Mouse (Mus musculus): ENCODE data around the gene Fbxo47. TPM values are rescaled to one million over a fixed set of nuclear protein-coding genes. Genes with fewer than 3 reads are reported as not detected.

Gene Fbxo47
- total RNA-seq (2022), result 1 to 10 TPM; 1.9 to 4.6 (median 2.4) TPM

DNA sequence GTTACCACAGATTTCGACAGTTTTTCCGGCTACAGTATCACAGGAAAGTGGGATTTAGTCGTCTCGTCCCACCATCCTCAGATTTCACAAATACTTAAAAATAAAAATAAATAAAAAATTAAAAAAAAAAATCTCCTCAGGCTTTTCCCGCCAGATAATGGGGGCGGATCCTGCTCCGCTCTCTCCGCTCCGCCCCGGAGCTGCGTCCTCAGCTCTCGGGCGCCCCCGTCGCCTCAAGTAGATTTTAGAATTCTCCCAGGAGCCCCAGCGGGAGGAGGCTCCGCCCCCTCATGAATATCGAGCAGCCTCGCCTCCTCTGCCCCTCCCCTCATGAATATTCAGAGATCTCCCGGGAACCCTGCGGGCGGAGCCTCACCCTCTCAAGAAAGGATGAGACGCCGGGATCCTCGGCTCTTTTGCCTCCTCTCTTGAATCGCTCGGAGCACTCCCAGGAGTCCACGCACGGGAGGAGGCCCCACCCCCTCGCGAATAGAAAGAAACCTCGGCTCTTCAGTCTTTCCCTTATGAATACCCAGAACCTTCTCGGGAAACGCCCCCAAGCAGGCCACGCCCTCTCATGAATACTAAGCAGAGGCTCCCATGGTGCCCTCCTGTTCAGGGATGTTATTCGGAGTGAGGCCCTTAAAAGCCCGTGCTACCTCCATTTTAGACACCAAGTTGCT lies at the start of gene Fbxo47:
TSS of gene Fbxo47 (minus strand) at position 237 of the 683 bp plus-strand sequence.
- peak; percentile 96 for DNase-seq (ENCODE audit: low spot score in 2 of 2)

DNA sequence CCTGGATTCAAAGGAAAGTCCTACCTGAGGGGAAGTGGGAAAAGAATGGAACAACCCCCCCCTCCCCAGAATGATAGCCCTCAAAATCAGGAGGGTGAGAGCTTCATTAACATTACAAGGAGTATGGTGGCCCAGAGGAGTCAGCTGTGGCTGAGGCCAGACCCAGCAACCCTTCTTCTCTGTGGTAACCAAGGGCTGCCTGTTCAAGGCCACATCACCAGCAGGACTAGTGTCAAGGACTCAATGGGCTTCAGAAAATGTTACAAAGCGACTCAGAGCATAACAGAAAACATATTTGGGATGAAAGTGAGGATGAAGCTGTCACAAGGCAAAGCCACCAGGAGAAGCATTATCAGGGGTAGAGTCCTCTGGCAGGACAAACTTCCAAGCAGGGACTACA lies 49.6 kb upstream of the Fbxo47 start:
- no peak for DNase-seq (ENCODE audit: low spot score in 2 of 2)

DNA sequence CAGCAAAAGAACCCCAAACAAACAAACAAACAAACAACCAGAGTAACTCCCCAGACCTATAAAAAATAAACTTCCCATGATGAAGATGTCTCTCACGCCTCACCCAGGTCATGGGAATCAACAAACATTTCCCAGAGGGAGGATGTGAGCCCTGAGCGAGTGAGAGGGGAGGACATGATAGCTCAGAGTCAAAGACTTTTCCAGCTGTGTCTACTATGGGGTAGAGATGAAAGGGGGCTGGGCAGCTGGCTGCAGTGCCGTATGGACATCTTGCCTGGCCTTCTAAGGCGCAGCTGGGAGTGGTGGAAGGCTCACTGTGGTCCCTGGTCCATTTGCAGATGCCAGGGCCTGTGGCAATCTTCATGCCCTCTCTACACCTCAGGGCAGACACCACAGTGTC lies 45.0 kb upstream of the Fbxo47 start:
- no peak for DNase-seq (ENCODE audit: low spot score in 2 of 2)

DNA sequence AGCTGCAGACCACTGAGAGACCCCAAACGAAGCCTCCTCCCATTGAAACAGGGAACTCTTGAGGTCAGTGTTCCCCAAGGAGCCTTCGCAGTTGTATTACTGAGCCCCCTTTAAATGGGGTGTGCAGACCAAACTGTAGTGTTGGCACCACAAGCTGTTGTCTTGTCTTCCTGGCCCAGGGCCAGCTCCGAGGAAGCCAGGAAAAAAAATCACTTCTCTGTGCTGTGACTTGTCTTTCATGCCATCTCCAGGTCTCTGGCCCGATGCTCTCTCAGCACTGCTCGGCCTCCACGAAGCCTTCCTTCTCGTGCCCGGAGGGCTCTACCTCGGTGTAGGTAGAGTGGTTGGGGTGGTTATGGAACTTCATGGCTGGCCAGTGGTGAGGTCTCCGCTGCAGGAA lies 40.3 kb upstream of the Fbxo47 start:
- no peak for DNase-seq (ENCODE audit: low spot score in 2 of 2)

DNA sequence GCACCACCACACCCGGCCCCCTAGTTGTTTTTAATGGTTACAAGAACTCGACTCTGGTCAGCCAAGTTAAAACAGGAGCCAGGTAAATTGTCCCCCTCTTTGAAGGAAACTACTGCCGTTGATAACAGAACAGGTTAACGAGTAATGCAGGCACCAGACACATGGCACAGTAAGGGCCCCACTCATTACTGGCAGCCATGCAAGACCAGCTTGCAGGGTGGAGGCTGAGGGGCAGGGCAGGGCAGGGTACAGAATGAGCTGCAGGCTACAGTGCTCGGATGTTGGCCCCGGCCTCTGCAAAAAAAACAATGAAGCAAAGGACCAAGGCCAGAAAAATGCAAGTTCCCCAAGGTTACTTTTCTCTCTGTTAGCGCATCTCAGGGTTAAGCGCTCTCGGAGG lies 39.7 kb upstream of the Fbxo47 start:
- no peak for DNase-seq (ENCODE audit: low spot score in 2 of 2)

DNA sequence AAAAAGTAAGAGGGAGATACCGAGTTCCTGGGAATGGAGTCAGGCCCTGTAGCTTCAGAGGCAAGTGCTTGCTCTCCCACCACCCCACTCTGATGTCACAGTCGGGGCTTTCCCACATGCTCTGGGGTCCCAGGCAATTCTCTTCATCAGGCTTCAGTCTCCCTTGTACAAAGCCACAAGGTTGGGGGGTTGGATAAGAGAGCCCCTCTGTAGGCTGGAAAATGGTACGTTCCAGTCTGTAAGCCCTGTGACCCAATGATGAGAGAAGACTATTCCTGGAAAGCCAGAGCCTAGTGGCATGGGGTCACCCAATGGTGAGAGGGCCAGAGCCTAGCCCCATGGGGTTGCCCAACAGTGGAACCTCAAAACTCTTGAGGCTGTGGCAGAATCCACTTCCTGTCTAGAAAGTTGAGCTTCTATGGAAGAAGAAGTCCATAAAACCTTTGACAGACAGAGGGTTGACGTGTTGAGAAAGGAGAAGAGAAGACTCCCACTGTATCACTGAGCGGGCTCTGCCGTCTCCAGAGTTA lies 32.1 kb upstream of the Fbxo47 start:
- no peak for DNase-seq (ENCODE audit: low spot score in 2 of 2)

DNA sequence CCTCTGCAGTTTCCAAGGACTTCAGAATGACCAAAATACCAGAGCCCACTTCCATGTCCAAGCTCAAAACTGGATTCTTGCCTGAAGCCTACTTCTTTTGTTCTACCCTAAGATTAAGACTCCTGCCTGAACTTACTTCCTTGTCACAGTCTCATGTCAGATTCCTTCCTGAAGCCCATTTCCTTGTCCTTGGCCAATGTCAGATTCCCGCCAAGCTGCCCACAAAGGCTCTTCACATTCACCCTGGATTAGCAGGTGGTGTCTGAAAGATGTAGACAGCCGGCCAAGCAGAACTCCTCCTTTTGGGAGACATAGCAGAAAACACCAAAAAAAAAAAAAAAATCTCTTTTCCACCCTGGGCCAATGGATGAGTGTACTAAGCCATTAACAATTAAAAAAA lies 31.5 kb upstream of the Fbxo47 start:
- DNase-seq (ENCODE audit: low spot score in 2 of 2), result no peak

DNA sequence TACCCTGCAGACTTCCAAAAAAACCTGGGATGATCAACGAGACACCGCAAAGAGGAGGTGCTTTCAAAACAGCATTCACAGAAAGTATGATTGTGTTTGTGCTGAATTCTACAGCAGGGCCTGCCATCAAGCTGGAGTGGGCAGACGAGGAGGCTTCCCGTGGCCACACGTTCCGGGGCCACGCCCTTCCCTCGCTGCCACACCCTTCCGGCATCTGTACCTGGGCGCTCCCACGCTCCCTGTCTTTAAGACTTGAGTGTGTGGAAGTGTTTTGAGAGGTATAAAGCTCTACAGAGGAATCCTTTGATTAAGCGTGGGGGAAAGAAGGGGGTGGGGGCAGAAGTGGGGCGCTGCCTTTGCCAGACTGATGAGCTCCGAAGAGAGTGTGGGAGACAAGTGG lies 29.2 kb upstream of the Fbxo47 start:
- no peak for DNase-seq (ENCODE audit: low spot score in 2 of 2)

DNA sequence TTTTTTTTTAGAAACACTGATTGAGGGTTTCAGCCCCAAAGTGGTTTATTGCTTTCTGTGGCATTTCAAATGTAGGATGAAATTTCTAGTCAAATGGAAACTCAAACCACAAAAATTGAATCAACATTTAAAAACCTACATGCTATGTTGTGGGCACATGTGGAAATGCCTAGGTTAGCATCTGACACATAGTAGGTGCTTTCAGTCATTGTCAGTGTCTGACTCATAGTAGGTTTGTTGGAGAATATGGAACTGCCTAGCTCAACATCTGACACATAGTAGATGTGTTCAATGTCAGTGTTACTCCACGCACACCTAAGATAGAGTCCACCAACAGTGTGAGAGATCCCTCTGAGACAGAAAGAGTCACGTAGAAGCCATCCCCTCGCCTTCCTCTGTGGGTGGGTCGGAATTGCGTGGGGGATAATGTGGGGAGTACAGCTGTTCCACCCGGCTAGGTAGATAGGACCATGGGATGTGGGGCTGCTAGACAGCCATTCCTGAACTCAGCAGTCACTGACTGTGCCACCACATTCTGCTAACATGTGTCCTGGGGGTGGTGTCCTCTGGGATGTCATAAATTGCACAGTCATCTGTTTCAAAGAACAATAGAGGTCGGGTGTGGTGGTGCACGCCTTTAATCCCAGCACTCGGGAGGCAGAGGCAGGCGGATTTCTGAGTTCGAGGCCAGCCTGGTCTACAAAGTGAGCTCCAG lies 24.8 kb upstream of the Fbxo47 start:
- no peak for DNase-seq (ENCODE audit: low spot score in 2 of 2)

DNA sequence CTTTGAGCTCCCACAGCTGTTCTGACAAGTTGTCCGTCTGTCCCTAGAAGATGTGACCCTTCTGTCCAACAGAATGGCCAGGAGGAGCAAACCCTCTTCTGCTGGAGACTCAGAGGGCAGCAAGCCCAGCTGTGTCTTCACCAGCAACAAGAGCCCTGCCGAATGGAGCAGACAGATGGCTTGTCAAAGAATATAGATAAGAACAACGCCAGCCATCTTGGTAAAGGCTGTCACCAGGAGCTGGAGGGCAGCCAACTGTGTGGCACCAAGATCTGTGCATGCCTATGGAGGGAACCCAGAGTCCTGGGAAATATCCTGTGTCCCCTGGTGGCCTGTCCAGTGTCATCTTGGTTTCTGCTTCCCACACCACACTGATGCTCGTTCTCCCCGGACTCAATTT lies 24.0 kb upstream of the Fbxo47 start:
- DNase-seq (ENCODE audit: low spot score in 2 of 2), result no peak

DNA sequence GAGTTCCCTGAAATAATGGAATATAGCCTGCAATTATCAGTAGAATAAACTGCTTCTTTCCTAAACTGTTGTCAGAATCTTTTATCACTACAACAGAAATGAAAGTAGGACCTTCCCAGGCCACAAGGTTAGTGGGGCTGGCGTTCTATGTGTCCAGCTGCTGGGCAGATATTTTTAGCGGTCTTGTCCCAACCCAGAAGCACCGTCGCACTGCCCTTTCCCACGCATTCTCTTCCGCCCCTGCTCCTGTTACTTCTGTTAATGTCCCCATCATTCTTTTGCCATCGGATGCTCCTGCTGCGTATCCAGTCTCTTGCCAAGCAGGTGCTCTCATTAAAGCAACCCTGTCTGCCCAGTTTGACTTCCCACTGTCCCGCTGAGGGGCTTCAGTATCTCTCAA lies 23.0 kb upstream of the Fbxo47 start:
- DNase-seq (ENCODE audit: low spot score in 2 of 2), result no peak

DNA sequence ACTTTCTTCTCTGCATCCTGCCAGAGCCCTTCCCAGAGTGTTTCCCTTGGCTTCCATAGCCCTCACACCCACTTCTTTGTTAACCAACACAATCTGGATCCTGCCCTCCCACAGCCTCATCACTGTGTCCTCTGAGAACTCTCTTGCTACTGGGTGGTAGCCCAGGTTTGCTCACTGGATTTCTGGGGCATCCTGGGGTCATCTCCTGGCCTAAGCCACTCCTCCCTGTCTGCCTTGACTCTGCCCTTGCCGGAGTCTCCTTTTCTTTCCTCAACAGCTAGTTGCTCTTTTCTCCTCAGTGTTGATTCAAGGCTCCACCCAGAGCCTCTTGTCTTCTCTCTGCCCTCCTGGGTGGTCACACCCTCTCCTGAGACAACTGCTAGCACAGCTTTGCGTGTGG lies 22.0 kb upstream of the Fbxo47 start:
- DNase-seq (ENCODE audit: low spot score in 2 of 2), result no peak

DNA sequence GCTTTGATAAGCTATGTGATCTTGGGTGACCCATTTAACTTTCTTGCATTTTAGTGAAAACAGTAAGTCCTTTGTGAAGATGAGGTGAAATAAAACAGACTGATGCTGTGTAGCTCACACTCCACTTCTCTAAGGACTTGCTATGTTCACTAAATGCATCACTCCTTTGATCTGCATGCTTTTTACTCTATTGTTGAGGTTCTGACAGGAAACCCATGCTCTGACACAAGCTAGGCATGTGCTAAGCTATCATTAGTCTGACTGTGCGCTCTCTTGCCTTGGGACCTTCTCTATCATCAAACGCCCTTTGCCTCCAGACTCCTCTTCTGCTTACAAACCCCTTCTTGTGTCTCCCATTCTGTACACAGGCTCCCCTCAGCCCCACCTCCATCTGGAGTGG lies 21.6 kb upstream of the Fbxo47 start:
- DNase-seq (ENCODE audit: low spot score in 2 of 2), result no peak

DNA sequence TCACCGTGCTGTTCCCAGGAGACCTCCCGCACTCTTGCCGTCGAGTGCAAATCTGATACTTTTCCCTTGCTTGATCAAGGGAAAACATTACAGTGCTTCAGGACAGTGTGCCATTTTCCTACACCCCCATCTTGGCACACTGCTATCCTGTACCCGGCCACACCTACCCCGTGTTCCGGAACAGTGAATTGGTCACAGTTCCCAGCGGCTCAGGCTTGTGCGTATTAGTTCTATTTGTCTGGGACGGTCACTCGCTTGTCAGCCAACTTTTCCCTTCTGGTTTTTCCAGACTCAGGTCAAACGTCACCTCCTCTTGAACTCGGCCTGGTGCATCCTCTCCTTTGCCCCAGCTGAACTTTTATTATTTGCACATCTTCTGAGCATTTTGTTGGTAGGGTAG lies 20.8 kb upstream of the Fbxo47 start:
- no peak for DNase-seq (ENCODE audit: low spot score in 2 of 2)

DNA sequence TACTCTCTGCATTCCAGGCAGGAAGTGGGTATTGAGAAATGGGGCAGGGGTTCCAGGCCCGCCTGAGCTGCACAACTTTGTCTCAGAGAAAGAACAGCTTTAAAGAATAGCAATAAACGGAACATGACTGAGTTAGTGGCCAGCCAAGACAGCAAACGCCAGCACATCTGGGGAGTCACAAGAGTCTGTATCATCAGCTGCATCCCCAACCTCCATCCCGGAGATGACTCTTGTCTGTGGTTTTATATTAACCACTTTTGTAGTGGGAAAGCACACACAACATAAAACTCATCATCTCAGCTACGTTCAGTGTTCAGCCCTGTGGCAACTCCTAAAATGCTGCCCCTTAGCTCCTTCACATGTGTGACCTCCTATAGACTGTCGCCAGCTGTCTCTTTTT lies 17.9 kb upstream of the Fbxo47 start:
- DNase-seq (ENCODE audit: low spot score in 2 of 2), result no peak

DNA sequence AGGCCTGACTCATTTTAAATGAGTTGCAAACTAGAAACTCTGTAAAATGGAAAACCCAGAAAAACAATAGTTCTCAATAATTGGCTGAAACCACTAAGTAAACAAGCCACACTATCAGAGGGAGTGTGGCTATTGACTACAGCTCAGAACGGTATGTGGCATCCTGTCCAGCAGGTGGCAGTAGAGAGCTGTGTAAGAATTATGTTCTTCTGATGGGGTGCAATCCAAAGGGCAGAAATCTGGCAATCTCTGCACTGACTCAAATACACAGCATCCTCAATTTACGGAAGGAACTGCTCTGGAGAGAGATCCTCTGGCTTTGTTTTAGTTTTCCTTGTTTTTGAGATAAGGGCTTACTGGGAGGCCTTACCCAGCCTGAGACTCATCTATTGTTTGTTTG lies 15.9 kb upstream of the Fbxo47 start:
- DNase-seq (ENCODE audit: low spot score in 2 of 2), result peak; percentile 77 to 92

DNA sequence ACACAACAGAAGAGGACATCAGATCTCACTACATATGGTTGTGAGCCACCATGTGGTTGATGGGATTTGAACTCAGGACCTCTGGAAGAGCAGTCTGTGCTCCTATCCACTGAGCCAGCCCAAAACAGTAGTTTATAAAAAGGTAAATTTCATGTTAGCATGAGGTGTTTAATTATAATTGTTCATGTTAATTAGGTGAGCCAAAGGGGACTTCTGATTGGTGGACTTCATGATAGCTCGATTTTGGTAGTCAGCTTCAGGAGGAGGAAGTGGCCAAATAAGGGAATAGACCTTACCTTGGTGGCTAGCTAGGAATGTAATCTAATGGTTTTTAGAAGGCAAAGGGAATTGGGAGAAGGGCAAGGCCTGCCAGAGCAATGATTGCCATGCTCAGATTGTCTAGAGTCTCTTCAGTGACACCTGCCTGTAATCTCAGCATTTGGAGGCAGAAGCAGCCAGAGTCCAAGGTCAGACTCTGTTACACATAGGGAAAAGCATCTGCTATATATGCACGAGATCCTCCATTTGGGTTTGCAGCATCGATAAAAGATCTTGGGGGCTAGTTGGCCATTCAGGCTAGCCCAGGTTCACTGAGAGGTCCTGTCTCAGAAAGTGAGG lies 13.7 kb upstream of the Fbxo47 start:
- no peak for DNase-seq (ENCODE audit: low spot score in 2 of 2)

DNA sequence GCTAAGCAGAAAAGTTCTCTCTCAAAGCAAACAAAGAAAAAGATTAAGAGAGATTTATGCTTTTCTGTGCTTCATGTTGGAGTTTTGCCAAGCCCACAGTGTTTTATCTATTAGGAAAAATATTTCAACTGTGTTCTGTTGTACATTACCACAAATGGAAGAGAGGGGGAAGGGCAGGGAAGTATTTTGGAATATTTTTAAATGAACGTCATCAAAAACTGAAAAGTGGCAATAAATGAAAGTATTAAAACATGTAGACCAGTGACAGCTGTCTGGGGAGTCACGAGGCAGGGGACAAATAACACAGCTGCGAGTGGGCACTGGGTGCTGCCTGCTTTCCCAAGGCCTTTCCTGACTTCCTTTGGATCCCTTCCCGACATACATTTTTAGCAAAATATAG lies 12.7 kb upstream of the Fbxo47 start:
- no peak for DNase-seq (ENCODE audit: low spot score in 2 of 2)

DNA sequence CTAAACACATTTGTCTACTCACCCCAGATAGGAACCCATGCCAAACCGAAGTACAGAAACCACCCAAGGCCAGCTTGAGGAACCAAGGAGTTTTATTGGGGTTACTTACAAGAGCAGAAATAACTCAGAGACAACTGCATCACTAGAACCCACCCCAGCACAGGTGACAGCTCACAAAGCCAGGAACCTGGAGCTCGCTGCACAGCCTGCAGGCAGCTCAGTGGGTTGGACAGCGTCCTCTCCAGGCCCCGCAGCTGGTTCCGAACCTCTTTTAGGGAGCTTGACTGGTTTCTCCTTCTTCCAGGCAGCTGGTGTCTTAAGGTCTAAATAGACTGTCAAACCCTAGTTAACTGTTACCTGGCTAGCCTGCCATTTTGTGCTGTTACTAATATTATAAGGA lies 7.9 kb upstream of the Fbxo47 start:
- DNase-seq (ENCODE audit: low spot score in 2 of 2), result no peak

DNA sequence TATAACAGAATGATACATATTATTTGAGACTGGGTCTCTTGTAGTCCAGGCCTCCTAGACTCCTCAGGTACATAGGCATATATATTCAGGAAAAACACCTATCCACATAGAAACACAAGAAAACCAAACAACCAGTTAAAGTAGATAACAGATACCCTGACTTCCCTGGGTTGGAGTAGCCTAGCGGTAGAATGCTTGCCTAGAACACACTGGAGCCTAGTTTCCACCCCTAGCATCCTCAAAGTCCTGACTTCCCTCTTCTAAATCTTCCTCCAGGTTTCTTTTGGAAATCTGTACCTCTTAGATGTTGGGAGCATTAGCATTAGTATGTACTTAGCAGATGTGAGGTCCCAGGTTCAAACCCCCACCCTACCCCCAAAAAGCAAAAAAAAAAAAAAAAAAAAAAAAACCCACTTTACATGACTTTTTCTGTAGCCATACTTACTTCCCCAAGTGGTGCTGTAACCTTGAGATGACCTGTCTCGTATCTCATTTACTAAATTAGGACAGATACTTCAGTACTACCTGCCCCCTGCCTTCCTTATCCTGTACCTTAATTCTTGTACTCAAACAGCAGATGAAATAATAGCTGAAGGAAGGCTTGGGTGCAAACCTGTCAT lies 1.5 kb upstream of the Fbxo47 start:
- DNase-seq (ENCODE audit: low spot score in 2 of 2), result no peak

DNA sequence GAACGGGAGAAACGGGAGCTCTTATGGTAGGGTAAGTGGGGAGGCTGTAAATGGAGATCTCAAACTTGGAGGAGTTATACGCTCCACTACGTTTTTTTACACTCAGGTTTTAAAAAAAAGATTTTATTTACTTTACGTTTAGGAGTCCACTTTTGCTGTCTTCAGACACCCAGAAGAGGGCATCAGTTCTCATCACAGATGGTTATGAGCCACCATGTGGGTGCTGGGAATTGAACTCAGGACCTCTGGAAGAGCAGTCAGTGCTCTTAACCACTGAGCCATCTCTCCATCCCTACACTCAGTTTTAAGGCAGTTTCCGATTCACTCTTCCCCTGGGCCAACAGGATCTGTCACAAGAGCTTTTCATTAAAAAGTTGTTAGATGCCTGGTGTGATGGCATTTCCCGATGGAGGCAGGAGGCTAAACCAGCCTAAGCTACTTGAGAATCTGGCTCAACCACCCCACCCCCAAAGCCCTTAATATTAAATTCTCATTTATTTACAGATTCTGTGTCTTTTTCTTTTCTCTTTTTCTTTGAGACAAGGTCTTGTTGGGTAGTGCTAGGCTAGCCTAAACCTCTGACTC lies 739 bp upstream of the Fbxo47 start:
- DNase-seq (ENCODE audit: low spot score in 2 of 2), result no peak

DNA sequence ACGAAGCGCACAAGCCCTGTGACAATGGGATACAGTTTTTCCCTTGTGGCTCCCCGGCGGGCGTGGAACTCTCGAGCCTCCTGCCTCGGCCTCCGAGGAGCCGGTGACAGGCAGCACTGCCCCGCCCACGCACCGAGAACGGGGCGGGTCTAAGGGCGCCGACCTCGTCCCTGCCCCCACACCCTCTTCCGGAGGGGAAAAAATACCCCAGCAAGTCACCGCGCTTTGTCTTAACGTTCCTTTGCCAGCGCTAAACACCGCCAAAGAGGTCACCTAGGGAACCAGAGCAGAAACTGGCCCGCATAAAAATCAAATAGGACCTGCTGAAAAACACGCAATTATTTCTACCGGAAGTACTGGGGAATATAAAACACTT lies 424 bp downstream of the Fbxo47 start:
- peak; percentile 52 to 59 for DNase-seq (ENCODE audit: low spot score in 2 of 2)

All from layer of hippocampus, adult 8-10 months (tissue).